Mouse (Mus musculus) myocyte (in vitro differentiated cells): ENCODE results near the gene Tnik.

Experiments used
- POLR2A ChIP-seq: IDR thresholded peaks from one replicate; pipeline ENCODE4 v1.6.1; 2011; ENCODE audit warnings: low read depth, mild to moderate bottlenecking, control low read depth, moderate library complexity; ENCODE audit not compliant: insufficient read length
- TCF3 ChIP-seq: IDR thresholded peaks from one replicate; pipeline ENCODE4 v1.6.1; 2011; ENCODE audit warnings: low read depth, control low read depth; ENCODE audit not compliant: insufficient read length

- TF ChIP-seq POLR2A (no peak), TCF3 (no peak)
These were observed 260.0 kb downstream of the Tnik start for GRCm38 (mm10) chr3:28523004-28523482.
